Comparison of ENCODE assay signal across 21 mouse cellular contexts in the genomic region with DNA sequence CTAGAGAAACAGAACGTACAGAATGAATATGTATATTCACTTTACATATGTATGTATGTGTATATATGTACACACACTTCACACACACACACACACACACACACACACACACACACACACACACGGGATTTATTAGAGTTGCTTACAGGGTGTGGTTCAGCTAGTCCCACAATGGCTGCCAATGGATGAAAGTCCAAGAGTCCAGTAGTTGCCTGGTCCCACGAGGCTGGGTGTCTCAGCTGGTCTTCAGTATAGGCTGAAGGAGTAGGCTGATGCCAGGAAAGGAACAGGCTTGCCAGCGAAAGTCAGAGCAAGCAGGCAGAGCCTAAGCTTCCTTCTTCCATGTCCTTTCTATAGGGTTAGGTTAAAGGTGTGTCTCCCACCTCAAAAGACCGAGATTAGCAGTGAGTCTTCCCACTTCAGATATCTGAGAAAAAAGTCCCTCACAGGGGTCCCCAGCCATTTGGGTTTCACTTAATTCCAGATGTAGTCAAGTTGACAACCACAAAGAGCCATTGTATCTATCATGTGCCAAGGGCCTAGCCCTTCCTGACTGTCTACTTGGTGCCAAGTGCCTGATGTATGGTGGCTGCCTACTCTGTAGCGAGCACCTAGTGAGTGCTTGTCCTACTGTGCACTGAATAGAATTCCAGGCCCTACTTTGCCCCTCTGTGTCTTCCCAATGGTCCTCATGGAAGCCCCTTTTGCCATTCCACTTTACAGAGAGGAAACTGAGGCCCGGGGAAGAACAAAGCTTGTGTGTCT. TPM values are rescaled to one million over a fixed set of nuclear protein-coding genes. Genes with fewer than 3 reads are reported as not detected.
DNase-seq lines count a peak whose midpoint lies in the region; ATAC-seq and TF ChIP-seq lines count a peak whose summit lies in the region.
"Had no signal": no experiment of that assay in that cellular context is flagged by ENCODE, and none has a peak within 500 bp of the region (broad histone marks: within the 10 kb centered on the region; RNA-seq: fewer than 3 reads in every experiment).

No protein-coding gene starts in this region.

- H3K79me2 ChIP-seq in CH12.LX (replicated peaks; ENCODE audit: control insufficient read depth, extremely low read depth, insufficient read depth, poor library complexity, severe bottlenecking), result no peaks in the 10 kb centered on the region

- DNase-seq in kidney, adult 11 months, result peak; percentile 26
- no peak for DNase-seq in CH12.LX (ENCODE audit: extremely low read depth)
- DNase-seq in large intestine, adult 2 months (ENCODE audit: low read depth, low spot score), result peak; percentile 74
- no peak for DNase-seq in frontal cortex, postnatal 36 days (ENCODE audit: low spot score in 2 of 2)
- DNase-seq: adrenal gland, postnatal 14 days; cerebellum, adult 11-12 months; cerebellum, adult 9-10 months; cerebellum, postnatal 25 days; gastrocnemius, postnatal 10 days; heart, adult 18-20 months; heart, postnatal 10 days; heart, postnatal 4 days had no signal

- H3K9me3 ChIP-seq in kidney, embryonic 15.5 days (replicated peaks), result no peaks in the 10 kb centered on the region
- H3K9me3 ChIP-seq in CH12.LX (replicated peaks; ENCODE audit: low read length), result peaks cover 4% of the 10 kb centered on the region
- no peaks in the 10 kb centered on the region for H3K9me3 ChIP-seq in hindbrain, embryonic 12.5 days (replicated peaks)
- H3K9me3 ChIP-seq: embryonic facial prominence, embryonic 13.5 days; heart, embryonic 10.5 days; hindbrain, embryonic 13.5 days had no signal

- no peak for TF ChIP-seq CTCF in CH12.LX (conservative IDR thresholded peaks at IDR 0.05 in 1 of 2, IDR thresholded peaks at IDR 0.05 in 1 of 2; ENCODE audit: low read depth in 2 of 2, low read length in 2 of 2)

- in situ Hi-C loops in CH12.LX (cut with MboI; ENCODE audit: low pct_ligation_motif_present, low pct_unique_long_range_greater_than_20kb, low sequenced_read_pairs), result loop anchor here (25.0 kb wide), 1 partner anchor 339 kb away; no protein-coding TSS in a partner anchor

- TF ChIP-seq POLR2A in CH12.LX (IDR thresholded peaks at IDR 0.05; ENCODE audit: low read depth, low read length), result no peak

- no peak for TF ChIP-seq EP300 in CH12.LX (IDR thresholded peaks at IDR 0.05; ENCODE audit: low read length)

- no peaks in the 10 kb centered on the region for H3K36me3 ChIP-seq in kidney, embryonic 15.5 days
- no peaks in the 10 kb centered on the region for H3K36me3 ChIP-seq in CH12.LX (replicated peaks in 1 of 2; ENCODE audit: control insufficient read depth in 1 of 2, insufficient read depth in 1 of 2, low read length in 1 of 2)
- no peaks in the 10 kb centered on the region for H3K36me3 ChIP-seq in hindbrain, embryonic 12.5 days
- H3K36me3 ChIP-seq: embryonic facial prominence, embryonic 13.5 days; heart, embryonic 10.5 days; hindbrain, embryonic 13.5 days had no signal

- no peak for ATAC-seq in kidney, embryonic 15.5 days (replicated peaks; ENCODE audit: low FRiP score)
- ATAC-seq in erythroid progenitor cell, adult 5-6 weeks (replicated peaks; ENCODE audit: low FRiP score, poor library complexity, severe bottlenecking), result 0 out of 2 replicates have a peak, but pooled peaks have one; percentile 40
- no peak for ATAC-seq in activated CD4-positive, CD25-positive, alpha-beta regulatory T cell, adult 4 months
- no peak for ATAC-seq in hindbrain, embryonic 12.5 days (ENCODE audit: low FRiP score)
- ATAC-seq: forebrain, embryonic 14.5 days; hindbrain, postnatal 0 days had no signal

- dilution Hi-C loops in CH12.LX (cut with MboI; ENCODE audit: extremely low pct_ligation_motif_present, extremely low pct_unique_long_range_greater_than_20kb, low sequenced_read_pairs), result no loop called here

- H3K9ac ChIP-seq in kidney, embryonic 15.5 days, result no peak overlapping the region
- H3K9ac ChIP-seq in CH12.LX (ENCODE audit: insufficient read depth, low read depth), result no peak overlapping the region
- H3K9ac ChIP-seq in hindbrain, embryonic 12.5 days, result no peak overlapping the region
- H3K9ac ChIP-seq: embryonic facial prominence, embryonic 13.5 days; hindbrain, embryonic 13.5 days had no signal

- no peak overlapping the region for H3K4me3 ChIP-seq in kidney, embryonic 15.5 days (replicated peaks)
- no peak overlapping the region for H3K4me3 ChIP-seq in CH12.LX (replicated peaks in 1 of 3; ENCODE audit: low read depth in 2 of 3, low read length in 2 of 3, poor library complexity in 1 of 3)
- H3K4me3 ChIP-seq in hindbrain, embryonic 12.5 days, result no peak overlapping the region
- H3K4me3 ChIP-seq: embryonic facial prominence, embryonic 13.5 days; heart, embryonic 10.5 days; hindbrain, embryonic 13.5 days had no signal

- WGBS in kidney, embryonic 15.5 days, result 81% methylated on average over 7 of the region's 7 CpGs
- WGBS in large intestine, adult 2 months, result 41% methylated on average over 7 of the region's 7 CpGs
- WGBS in hindbrain, embryonic 12.5 days, result 83% methylated on average over 7 of the region's 7 CpGs

- no peaks in the 10 kb centered on the region for H3K4me1 ChIP-seq in kidney, embryonic 15.5 days
- peaks cover 3 to 5% of the 10 kb centered on the region in 2 experiments; a peak in 2 of 4 replicates for H3K4me1 ChIP-seq in CH12.LX (ENCODE audit: control insufficient read depth in 1 of 2, insufficient read depth in 2 of 2)
- no peaks in the 10 kb centered on the region for H3K4me1 ChIP-seq in hindbrain, embryonic 12.5 days
- H3K4me1 ChIP-seq: hindbrain, embryonic 13.5 days had no signal

- H3K4me2 ChIP-seq in kidney, embryonic 15.5 days, result no peak overlapping the region
- H3K4me2 ChIP-seq in CH12.LX (ENCODE audit: insufficient read depth, low read depth, poor library complexity, severe bottlenecking), result no peak overlapping the region
- no peak overlapping the region for H3K4me2 ChIP-seq in hindbrain, embryonic 12.5 days (replicated peaks)
- H3K4me2 ChIP-seq: embryonic facial prominence, embryonic 13.5 days; hindbrain, embryonic 13.5 days had no signal

- H3K27ac ChIP-seq in kidney, embryonic 15.5 days, result no peak overlapping the region
- no peak overlapping the region for H3K27ac ChIP-seq in CH12.LX (ENCODE audit: insufficient read depth, low read depth)
- H3K27ac ChIP-seq in hindbrain, embryonic 12.5 days, result no peak overlapping the region
- H3K27ac ChIP-seq: embryonic facial prominence, embryonic 13.5 days; hindbrain, embryonic 13.5 days; hindbrain, postnatal 0 days had no signal

- H3K27me3 ChIP-seq in kidney, embryonic 15.5 days, result no peaks in the 10 kb centered on the region
- H3K27me3 ChIP-seq in CH12.LX (replicated peaks), result no peaks in the 10 kb centered on the region
- H3K27me3 ChIP-seq in hindbrain, embryonic 12.5 days, result no peaks in the 10 kb centered on the region
- H3K27me3 ChIP-seq: embryonic facial prominence, embryonic 13.5 days; hindbrain, embryonic 13.5 days had no signal

- no peak for TF ChIP-seq RAD21 in CH12.LX (IDR thresholded peaks at IDR 0.05; ENCODE audit: low read depth, low read length)

TF ChIP-seq in CH12.LX, 34 proteins besides CTCF, POLR2A, EP300 and RAD21:
- TF ChIP-seq ZKSCAN1 (IDR thresholded peaks at IDR 0.05; ENCODE audit: borderline replicate concordance, low read depth, low read length) (0 out of 2 replicates have a peak, but pooled peaks have one; percentile 6), USF1 (IDR thresholded peaks at IDR 0.05; ENCODE audit: low read depth, low read length) (no peak)

RNA-seq across cellular contexts. Expression of a gene that starts 33.6 kb away (rescaled TPM):
- polyA plus RNA-seq in kidney, embryonic 15.5 days (2015; fragmentation: Nextera tagmentation; extraction: Ambion mirVana), result 21.6 and 28.1 TPM in 2 replicates
- total RNA-seq in CH12.LX (2012; rRNA removed) (5.2 and 5.4 TPM in 2 replicates), CH12.LX (2014; rRNA removed) (0.71 and 0.80 TPM in 2 replicates)
- polyA plus RNA-seq in CH12.LX (2012; ENCODE audit: insufficient read length, low read depth), result 7.7 and 8.0 TPM in 2 replicates
- total RNA-seq in erythroid progenitor cell, adult 5-6 weeks (2015; ENCODE audit: low replicate concordance), result 14.4 and 21.8 TPM in 2 replicates
- 15.1 TPM in 2 replicates for total RNA-seq in erythroid progenitor cell, adult 5-6 weeks (2017; ENCODE audit: low replicate concordance)
- polyA plus RNA-seq in large intestine, adult 2 months (2012; rRNA removed), result 15.3 and 31.8 TPM in 2 replicates
- polyA plus RNA-seq in activated CD4-positive, CD25-positive, alpha-beta regulatory T cell, adult 4 months (2017; shearing (Covaris generic)), result 1 to 10 TPM; 4.1 to 4.3 TPM
- polyA plus RNA-seq in hindbrain, embryonic 12.5 days (2016; fragmentation: Nextera tagmentation; extraction: Ambion mirVana), result 72.8 and 73.7 TPM in 2 replicates

RNA-seq across cellular contexts. Expression of a gene that starts 44.1 kb away (rescaled TPM):
- polyA plus RNA-seq in kidney, embryonic 15.5 days (2015; fragmentation: Nextera tagmentation; extraction: Ambion mirVana), result 16.7 and 17.8 TPM in 2 replicates
- total RNA-seq in CH12.LX (2012; rRNA removed) (5.0 and 6.4 TPM in 2 replicates), CH12.LX (2014; rRNA removed) (2.3 and 3.7 TPM in 2 replicates)
- 5.0 and 5.5 TPM in 2 replicates for polyA plus RNA-seq in CH12.LX (2012; ENCODE audit: insufficient read length, low read depth)
- 0.42 and 4.0 TPM in 2 replicates for total RNA-seq in erythroid progenitor cell, adult 5-6 weeks (2015; ENCODE audit: low replicate concordance)
- 2.4 and 2.7 TPM in 2 replicates for total RNA-seq in erythroid progenitor cell, adult 5-6 weeks (2017; ENCODE audit: low replicate concordance)
- 9.9 and 16.1 TPM in 2 replicates for polyA plus RNA-seq in large intestine, adult 2 months (2012; rRNA removed)
- 10 to 100 TPM in 1 of 2 experiments, 1 to 10 TPM in 1; 2.1 to 13.9 TPM for polyA plus RNA-seq in activated CD4-positive, CD25-positive, alpha-beta regulatory T cell, adult 4 months (2017; shearing (Covaris generic))
- 24.6 and 26.9 TPM in 2 replicates for polyA plus RNA-seq in hindbrain, embryonic 12.5 days (2016; fragmentation: Nextera tagmentation; extraction: Ambion mirVana)

RNA-seq across cellular contexts. Expression of a gene that starts 55.5 kb away (rescaled TPM):
- 14,718 and 15,443 TPM in 2 replicates for polyA plus RNA-seq in kidney, embryonic 15.5 days (2015; fragmentation: Nextera tagmentation; extraction: Ambion mirVana)
- total RNA-seq in CH12.LX (2012; rRNA removed) (4,756 and 5,246 TPM in 2 replicates), CH12.LX (2014; rRNA removed) (3,882 and 4,152 TPM in 2 replicates)
- polyA plus RNA-seq in CH12.LX (2012; ENCODE audit: insufficient read length, low read depth), result 3,023 and 5,048 TPM in 2 replicates
- 4,902 and 5,552 TPM in 2 replicates for total RNA-seq in erythroid progenitor cell, adult 5-6 weeks (2015; ENCODE audit: low replicate concordance)
- total RNA-seq in erythroid progenitor cell, adult 5-6 weeks (2017; ENCODE audit: low replicate concordance), result 1,509 and 1,723 TPM in 2 replicates
- polyA plus RNA-seq in large intestine, adult 2 months (2012; rRNA removed), result 8,043 and 9,072 TPM in 2 replicates
- polyA plus RNA-seq in activated CD4-positive, CD25-positive, alpha-beta regulatory T cell, adult 4 months (2017; shearing (Covaris generic)), result over 10,000 TPM; 26,186 to 54,151 TPM
- polyA plus RNA-seq in hindbrain, embryonic 12.5 days (2016; fragmentation: Nextera tagmentation; extraction: Ambion mirVana), result 14,392 and 16,600 TPM in 2 replicates

Comparison
In these comparisons a context has a peak if more than half of its experiments do, and no peak if none do; other contexts are left out.
1. DNase-seq: peak in kidney, adult 11 months (single experiment) and large intestine, adult 2 months (single experiment); none in CH12.LX (single experiment) and frontal cortex, postnatal 36 days (0 of 2).